Mouse (Mus musculus) left cerebral cortex, postnatal 10 days (tissue): ENCODE measurements around the gene Tmem216. TPM values are rescaled to one million over a fixed set of nuclear protein-coding genes. Genes with fewer than 3 reads are reported as not detected.
A peak's percentile ranks its signal among the peaks of the same experiment; 100 is the strongest.

Source experiments
- DNase-seq, 2 experiments: peaks; one replicate each; pipeline ENCODE4 v3.0.0; 2021 to 2022; ENCODE audit warnings: low spot score in 2 of 2, mixed read lengths in 1 of 2; ENCODE audit errors: extremely low spot score in 1 of 2
- intact Hi-C: fragments of 180-260 bp; cut with DNase I; formaldehyde crosslinking; loops from one replicate; pipeline ENCODE4 v1.15.1; 2025
- total RNA-seq, 2 experiments: library from RNA; stranded (reverse); gene quantifications; 2 replicates each; pipeline ENCODE4 v1.2.3; 2021

Tmem216 gene
- total RNA-seq, 2 experiments from 2014 or later = 11.4 to 12.3 TPM

DNA sequence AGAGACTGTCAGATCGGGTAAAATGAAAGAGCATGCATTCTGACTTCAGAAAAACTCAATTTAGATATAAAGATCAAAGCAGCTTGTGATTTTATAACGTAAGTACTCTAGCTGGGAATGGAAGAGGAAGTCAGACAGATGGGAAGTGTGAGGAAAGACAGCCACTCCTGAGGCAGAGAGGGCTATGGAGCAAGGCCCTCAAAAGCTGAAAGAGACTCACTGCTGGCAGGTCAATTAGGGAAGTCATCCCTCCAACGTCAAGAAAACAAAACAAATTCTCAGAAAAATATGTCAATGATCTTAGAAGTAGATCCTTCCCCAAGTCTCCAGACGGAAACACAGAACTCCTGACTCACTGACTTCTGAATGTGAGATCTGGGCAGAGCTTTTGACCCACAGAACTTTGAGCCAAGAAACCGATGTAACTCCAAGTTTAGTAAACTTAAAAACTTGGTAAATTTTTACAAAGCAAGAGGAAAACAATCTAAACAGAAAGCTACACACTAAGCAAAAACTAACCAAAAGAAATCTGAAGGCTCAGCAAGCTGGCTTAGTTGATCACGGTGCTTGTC is 45.2 kb downstream of the Tmem216 start:
- no peak for DNase-seq
- intact Hi-C loops = no loop called here

DNA sequence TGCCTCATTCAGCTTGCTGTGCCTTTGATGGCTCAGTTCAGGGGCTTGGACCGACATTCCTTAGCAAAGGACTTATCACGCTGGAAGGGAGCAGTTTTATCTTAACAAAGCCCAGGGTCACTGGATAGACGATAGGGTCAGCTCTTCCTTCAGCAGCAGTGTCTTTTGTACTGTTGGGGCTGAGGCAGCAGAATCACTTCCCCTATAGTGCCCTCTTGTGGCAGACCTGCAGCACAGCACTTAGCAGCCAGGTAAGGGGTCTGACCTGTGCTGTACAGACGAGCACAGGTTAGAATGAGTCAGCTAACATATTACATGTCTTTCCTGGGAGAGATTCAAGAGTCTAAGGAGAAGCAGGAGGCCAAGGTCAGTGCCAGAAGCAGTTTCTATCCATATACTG is 53.5 kb downstream of the Tmem216 start:
- DNase-seq = no peak
- intact Hi-C loops = no loop called here

DNA sequence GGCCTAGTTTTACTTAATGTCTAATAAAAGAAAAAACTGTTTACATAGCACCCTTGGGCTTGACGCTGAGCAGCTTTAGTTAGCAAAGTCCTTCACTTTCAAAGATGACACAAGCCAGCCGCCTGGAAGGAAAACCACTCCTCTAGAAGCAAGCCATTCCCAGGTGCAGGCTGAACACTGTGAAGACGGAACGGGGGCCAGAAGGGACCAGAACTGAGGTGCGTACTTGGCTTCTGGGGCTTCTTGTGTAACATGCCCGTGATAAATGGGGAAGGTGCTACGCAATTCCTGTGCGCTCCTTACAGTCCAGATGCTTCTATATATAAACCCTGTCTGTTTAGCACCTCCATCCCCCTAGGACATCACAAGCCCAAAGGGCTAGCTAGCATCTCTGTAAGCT is 55.5 kb downstream of the Tmem216 start:
- intact Hi-C loops = no loop called here
- no peak for DNase-seq

DNA sequence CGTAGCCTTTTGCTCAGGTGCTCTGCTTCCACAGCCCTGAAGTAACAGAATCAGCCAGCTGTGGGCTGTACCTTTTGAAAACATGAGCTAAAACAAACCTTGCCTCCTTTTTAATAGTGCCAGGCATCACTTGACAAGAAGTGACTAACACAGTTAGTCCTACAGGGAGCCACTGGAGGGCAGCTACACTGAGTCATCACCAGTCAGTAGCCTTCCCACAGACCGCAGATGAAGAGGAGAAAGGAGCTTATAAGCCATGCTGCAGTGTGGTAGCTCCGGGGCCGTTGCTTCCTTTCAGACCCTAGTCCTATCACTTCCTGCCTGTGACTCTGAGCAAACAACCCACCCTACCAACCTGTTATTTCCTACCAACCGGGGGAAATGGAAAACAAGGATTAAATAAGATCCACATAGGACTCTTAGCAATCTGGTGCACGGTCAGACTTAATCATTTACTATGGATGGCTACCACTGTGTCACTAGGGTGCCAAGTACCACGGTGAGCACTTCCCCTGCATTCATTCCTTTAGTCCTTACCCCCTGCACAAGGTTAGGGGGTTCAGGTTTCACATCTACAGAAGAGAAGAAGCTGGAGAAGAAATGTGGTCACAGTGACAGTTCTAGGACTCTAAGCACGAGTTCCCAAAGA is 58.4 kb downstream of the Tmem216 start:
- DNase-seq = no peak
- intact Hi-C loops = no loop called here

DNA sequence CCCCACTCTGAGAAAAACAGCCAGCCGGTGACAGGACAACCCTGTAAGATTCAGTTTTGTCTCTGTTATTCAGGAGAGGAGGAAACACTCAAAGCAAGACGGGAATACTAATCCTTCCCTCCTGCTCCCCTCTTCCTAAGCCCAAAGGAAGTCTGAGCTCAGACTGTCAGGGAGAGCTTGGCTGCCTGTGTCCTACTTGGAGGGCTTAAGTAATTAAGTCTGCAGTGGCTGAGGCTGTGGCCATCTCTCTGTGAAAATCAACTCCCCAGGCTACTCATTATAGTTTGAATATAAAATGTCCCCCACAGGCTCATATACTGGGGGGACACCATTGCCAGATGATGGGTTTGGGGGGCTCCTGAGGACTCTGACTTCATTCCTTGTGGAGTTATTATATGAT is 59.1 kb downstream of the Tmem216 start:
- DNase-seq = no peak
- intact Hi-C loops = no loop called here

DNA sequence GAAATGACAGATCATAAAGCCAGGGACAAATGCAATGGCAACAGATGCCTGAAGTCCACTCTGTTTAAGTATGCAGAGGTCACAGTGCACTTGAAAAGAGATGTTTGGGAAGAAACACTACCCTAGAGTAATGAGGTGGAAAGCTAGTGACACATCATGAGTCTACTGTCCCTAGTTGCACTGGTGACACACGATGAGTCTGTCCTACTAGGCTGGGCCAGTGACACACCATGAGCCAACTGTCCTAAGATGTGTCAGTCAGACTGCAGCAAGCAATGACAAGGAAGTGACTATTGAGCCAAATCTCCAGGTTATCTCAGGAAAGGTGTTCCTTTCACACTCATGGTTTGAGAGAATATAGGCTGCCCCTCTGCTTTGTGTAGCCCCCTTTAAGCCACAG is 60.4 kb downstream of the Tmem216 start:
- no peak for DNase-seq
- intact Hi-C loops = no loop called here

DNA sequence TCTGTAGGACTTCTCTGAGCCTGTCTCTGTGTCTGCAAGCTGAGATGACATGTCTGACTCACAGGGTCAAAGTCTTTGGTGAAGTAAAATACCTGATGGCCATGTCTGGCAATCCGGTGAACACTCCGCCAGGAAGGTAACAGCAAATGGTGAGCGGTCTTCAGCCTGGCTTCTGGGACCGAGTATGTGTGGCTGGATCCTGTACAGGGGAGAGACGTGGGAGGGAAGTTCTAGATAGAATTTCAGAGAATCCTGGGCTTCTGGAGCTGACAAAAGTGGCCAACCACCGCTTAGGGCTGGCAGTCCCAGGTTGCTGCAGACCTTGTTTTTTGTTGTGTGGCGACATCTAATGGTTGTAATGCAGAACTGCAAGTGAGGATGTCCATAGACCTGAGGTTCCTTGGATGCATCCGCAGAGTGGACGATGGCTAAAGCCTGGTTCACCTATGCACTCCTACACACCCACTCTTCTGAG is 69.7 kb downstream of the Tmem216 start:
- DNase-seq = peak; percentile 49 to 68
- intact Hi-C loops = loop anchor here (5.0 to 10.0 kb wide), 2 partner anchors 154 to 232 kb away; no protein-coding TSS in a partner anchor

Other genes starting within 250 kb of the Tmem216 start
- 100 to 1,000 TPM; 240 to 248 TPM for gene Syt7, start 167.1 kb downstream of the Tmem216 start, total RNA-seq
- gene Lrrc10b, start 98.8 kb downstream of the Tmem216 start, total RNA-seq = 10 to 100 TPM in 1 of 2 experiments, 1 to 10 TPM in 1; 8.7 to 13.3 TPM
- gene Ppp1r32, start 73.3 kb downstream of the Tmem216 start, total RNA-seq = 1 to 10 TPM in 1 of 2 experiments, under 1 TPM in 1; 0.83 to 2.0 TPM
- 10 to 100 TPM; 70.4 to 75.8 TPM for gene Cpsf7, start 31.0 kb downstream of the Tmem216 start, total RNA-seq
- 10 to 100 TPM; 54.9 to 55.0 TPM for gene Sdhaf2, start 30.1 kb downstream of the Tmem216 start, total RNA-seq
- gene Cyb561a3, start 20.9 kb upstream of the Tmem216 start, total RNA-seq = 10 to 100 TPM; 12.1 to 13.3 TPM
- gene Tmem138, start 21.1 kb upstream of the Tmem216 start, total RNA-seq = 10 to 100 TPM; 12.4 to 15.2 TPM
- 100 to 1,000 TPM; 207 to 211 TPM for gene Ddb1, start 49.1 kb upstream of the Tmem216 start, total RNA-seq
- gene Tkfc, start 49.4 kb upstream of the Tmem216 start, total RNA-seq = 10 to 100 TPM; 26.1 to 32.0 TPM
- 1 to 10 TPM in 1 of 2 experiments, under 1 TPM in 1; 0.81 to 1.2 TPM for gene Vwce, start 78.0 kb upstream of the Tmem216 start, total RNA-seq
- not detected for gene Pga5, start 121.8 kb upstream of the Tmem216 start, total RNA-seq
- 10 to 100 TPM; 25.2 to 27.6 TPM for gene Vps37c, start 132.5 kb upstream of the Tmem216 start, total RNA-seq
- under 1 TPM in 1 of 2 experiments, not detected in 1; 0.30 TPM for gene Cd5, start 182.8 kb upstream of the Tmem216 start, total RNA-seq